Mouse (Mus musculus) liver, adult 2 months (tissue): ENCODE measurements around the gene Calcoco2. TPM values are rescaled to one million over a fixed set of nuclear protein-coding genes. Genes with fewer than 3 reads are reported as not detected.
A peak's percentile ranks its signal among the peaks of the same experiment; 100 is the strongest.

Experiments
- DNase-seq: peaks from one replicate; pipeline ENCODE4 v3.0.0-alpha.2; 2011; ENCODE audit warnings: low read depth, low spot score; ENCODE audit errors: extremely low read depth
- H3K27ac ChIP-seq: fragments of 200-500 bp; replicated peaks from 2 replicates; pipeline ENCODE4 v1.5.1; 2012; ENCODE audit warnings: low read depth, mild to moderate bottlenecking, control low read depth, inconsistent platforms, low read length; ENCODE audit not compliant: insufficient read depth
- H3K27me3 ChIP-seq: fragments of 200-500 bp; 2 replicates; pipeline ENCODE4 v1.6.1; 2012; ENCODE audit warnings: mild to moderate bottlenecking, moderate library complexity, low read length, inconsistent platforms; ENCODE audit not compliant: control insufficient read depth, insufficient read depth
- H3K36me3 ChIP-seq: fragments of 200-500 bp; 2 replicates; pipeline ENCODE4 v1.6.1; 2012; ENCODE audit warnings: low read length, inconsistent platforms; ENCODE audit not compliant: control insufficient read depth, insufficient read depth
- H3K4me1 ChIP-seq: fragments of 200-500 bp; 2 replicates; pipeline ENCODE4 v1.6.1; 2011; ENCODE audit warnings: low read length; ENCODE audit not compliant: control insufficient read depth, insufficient read depth
- H3K4me3 ChIP-seq: fragments of 200-500 bp; 2 replicates; pipeline ENCODE4 v1.5.1; 2011; ENCODE audit warnings: low read depth, mild to moderate bottlenecking, control low read depth, low read length, moderate library complexity; ENCODE audit not compliant: insufficient read depth
- H3K79me2 ChIP-seq: fragments of 200-500 bp; 2 replicates; pipeline ENCODE4 v1.6.1; 2012; ENCODE audit warnings: inconsistent platforms, mild to moderate bottlenecking, low read length, moderate library complexity; ENCODE audit not compliant: control insufficient read depth, insufficient read depth
- H3K9ac ChIP-seq: fragments of 200-500 bp; 2 replicates; pipeline ENCODE4 v1.6.1; 2012; ENCODE audit warnings: low read depth, mild to moderate bottlenecking, control low read depth, inconsistent platforms, low read length
- CTCF ChIP-seq: fragments of 200-500 bp; IDR thresholded peaks from 2 replicates; pipeline ENCODE4 v1.5.1; 2011; ENCODE audit warnings: low read depth, low read length, control low read depth
- POLR2A ChIP-seq: fragments of 200-500 bp; IDR thresholded peaks from 2 replicates; pipeline ENCODE4 v1.6.1; 2011; ENCODE audit warnings: low read length, control low read depth; ENCODE audit not compliant: insufficient read depth; ENCODE audit errors: extremely low read depth
- WGBS: fragments of 180-500 bp; shearing (Covaris S2); methylation state at CpG from one replicate; pipeline ENCODE4 v1.1.7; 2018; 5-methylcytosine and 5-hydroxymethylcytosine counted together
- polyA plus RNA-seq: library from polyadenylated mRNA; depleted of rRNA; stranded (reverse); fragments of >200 nt; gene quantifications from 2 replicates; pipeline ENCODE4 v1.2.3, GENCODE M21; 2012
- total RNA-seq: library from RNA; depleted of rRNA; stranded (reverse); fragments of >200 nt; gene quantifications from 2 replicates; pipeline ENCODE4 v1.2.3, GENCODE M21; 2014

The Calcoco2 gene
- total and polyA plus RNA-seq, 2 experiments = not detected

DNA sequence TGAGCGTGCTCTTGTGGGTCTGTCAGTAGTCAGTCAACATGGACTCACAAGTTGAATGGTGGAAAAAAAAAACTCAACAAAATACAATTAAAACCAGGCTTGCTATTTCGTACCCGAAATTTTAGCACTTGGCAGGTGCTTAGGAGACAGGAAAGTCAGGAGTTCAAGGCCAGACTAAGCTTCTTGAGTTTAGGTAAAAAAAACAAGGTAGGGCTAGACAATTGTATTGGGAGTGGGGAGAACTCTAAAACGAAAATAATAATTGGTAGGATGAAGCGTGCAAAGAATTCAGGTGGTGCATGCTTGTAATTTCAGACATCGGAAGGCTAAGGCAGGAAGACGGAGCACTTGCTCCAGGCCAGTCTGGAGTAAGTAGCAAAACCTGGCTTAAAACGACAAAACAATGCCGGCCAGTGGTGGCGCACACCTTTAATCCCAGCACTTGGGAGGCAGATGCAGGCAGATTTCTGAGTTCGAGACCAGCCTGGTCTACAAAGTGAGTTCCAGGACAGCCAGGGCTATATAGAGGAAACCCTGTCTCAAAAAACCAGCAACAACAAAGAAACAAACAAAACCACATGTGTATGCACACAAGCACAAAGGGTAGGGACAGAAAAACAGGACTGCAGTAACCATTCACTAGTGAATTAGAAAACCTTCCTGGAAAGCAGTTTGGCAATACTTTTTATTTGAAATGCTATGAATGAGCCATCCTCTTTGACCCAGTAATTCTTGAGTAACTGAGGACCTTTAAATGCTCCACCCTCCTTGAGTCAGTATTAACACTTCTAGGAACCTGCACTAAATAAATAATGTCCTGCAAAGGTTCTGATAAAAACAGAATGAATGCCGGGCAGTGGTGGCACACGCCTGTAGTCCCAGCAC lies 35.3 kb downstream of the Calcoco2 start:
- Histone ChIP-seq H3K4me1 (peaks cover 9% of the 10 kb centered on the region), H3K36me3 (peaks cover 6% of the 10 kb centered on the region), H3K4me3 (peak overlapping the region; percentile 39), H3K27me3 (no peaks in the 10 kb centered on the region), H3K79me2 (peaks cover 6% of the 10 kb centered on the region; the same call in 1 of the 2 replicates), H3K9ac (no peak overlapping the region), H3K27ac (0 out of 2 replicates have a peak overlapping the region, but pooled peaks have one; percentile 7)
- peak; percentile 72 for DNase-seq
- 60% methylated on average over 13 of the region's 13 CpGs for WGBS
- no peak for TF ChIP-seq POLR2A
- TF ChIP-seq CTCF = no peak

DNA sequence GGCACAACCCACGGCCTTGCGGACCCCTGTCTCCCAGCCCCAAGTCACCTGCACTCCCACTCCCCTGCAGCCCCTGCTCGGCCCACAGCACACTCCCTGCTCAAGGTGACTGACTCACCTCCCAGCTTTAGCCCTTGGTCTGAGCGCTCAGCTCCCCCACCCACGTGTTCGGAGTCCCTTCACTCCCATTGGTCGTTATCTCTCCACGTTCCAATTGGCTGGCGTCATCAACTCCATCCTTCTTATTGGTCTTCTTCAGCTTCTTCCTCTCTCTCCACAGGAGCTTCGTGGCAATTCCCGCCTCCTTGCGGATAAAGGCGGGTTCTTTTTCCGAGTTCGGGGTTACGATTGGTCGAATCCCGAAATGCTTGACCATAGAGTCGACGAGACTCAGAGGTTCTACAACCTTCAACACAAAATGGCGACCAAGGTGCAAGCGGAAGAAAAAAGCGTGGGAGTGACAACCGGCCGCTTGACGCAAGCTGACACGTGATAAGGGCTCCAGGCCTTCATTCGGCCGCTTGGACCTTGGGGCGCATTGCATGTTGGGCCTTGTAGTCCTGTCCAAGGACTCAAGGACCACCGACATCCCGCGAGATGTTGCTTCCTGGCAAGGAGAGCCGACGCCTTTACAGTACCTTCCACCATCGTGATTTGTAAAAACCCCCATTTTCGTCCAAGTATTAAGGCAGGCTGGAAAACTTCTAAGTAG lies 36.1 kb downstream of the Calcoco2 start, which contains the start of gene Atp5g1:
Atp5g1 (minus strand) TSS at position 162 of the 712 bp plus-strand sequence.
- under 1% methylated on average over 37 of the region's 37 CpGs for WGBS
- Histone ChIP-seq H3K27me3 (no peaks in the 10 kb centered on the region), H3K79me2 (peaks cover 6% of the 10 kb centered on the region; the same call in 1 of the 2 replicates), H3K4me3 (peak within 1 kb of the TSS; percentile 82), H3K27ac (peak within 1 kb of the TSS; percentile 90), H3K4me1 (peaks cover 9% of the 10 kb centered on the region), H3K9ac (peak within 1 kb of the TSS; percentile 91), H3K36me3 (peaks cover 11% of the 10 kb centered on the region)
- DNase-seq = peak; percentile 100
- TF ChIP-seq CTCF (no peak), POLR2A (peak; percentile 98)

DNA sequence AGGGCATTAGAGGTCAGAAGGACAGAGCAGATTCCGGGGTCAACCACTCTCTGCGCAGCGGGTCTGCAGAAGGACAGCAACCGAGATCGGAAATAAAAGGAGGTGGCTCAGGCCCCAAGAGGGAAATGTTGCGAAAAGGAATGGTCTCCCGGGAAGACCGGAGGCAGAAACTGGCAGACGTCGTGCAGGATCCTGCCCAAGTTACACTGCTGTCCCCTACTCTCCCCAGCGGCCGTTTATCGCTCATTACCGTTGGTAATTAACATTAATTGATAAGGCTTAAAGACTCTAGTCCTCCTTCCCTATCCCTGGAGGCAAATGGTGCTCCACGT lies 36.6 kb downstream of the Calcoco2 start:
- no peak for TF ChIP-seq POLR2A
- no peak for TF ChIP-seq CTCF
- WGBS = under 1% methylated on average over 15 of the region's 15 CpGs
- DNase-seq = no peak

DNA sequence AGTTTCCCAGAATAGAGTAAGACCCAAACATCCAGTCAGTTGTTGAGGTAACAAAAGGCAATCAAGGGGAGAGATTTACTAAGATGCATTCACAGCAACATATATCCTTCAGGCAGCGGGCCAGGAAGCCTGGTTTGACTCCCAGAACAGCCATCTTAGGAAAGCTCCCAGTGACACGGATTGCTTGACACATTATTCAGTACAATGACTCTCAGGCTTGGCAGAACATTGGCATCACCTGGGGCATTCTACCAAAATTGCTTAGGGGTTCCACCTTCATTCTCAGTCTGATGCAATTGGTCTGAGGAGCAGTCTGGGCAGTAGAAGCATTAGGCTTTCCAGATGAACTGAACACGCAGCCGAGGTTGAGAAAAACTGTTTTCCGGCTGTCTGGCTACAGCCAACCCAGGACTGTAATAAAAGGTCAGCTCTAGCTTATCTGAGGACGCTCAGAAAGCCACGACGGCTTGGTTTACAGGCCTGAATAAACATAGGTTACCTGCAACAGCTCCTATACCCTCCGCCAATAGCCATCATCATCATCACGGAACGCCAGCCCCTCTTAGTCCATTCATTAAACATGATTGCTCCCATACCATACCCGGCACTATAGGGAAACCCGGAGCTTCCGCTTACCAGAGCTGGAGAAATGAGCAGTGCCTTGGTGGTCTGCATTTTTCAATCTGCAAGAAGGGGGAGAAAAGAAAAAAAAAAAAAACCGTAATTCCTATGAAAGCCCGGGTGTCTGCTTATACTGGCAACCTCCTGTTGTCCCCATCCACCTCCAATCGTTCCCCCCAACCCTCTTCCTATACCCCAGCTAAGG lies 37.2 kb downstream of the Calcoco2 start:
- H3K9ac ChIP-seq = peak overlapping the region; percentile 91
- H3K27me3 ChIP-seq = no peaks in the 10 kb centered on the region
- DNase-seq = peak; percentile 69
- TF ChIP-seq CTCF (no peak), POLR2A (no peak)
- peaks cover 9% of the 10 kb centered on the region for H3K4me1 ChIP-seq
- H3K36me3 ChIP-seq = peaks cover 12% of the 10 kb centered on the region
- H3K79me2 ChIP-seq = peaks cover 6% of the 10 kb centered on the region; the same call in 1 of the 2 replicates
- H3K27ac ChIP-seq = peak overlapping the region; percentile 90
- H3K4me3 ChIP-seq = peak overlapping the region; percentile 82
- 5% methylated on average over 17 of the region's 17 CpGs for WGBS

More for the DNA sequence above, 36.6 kb downstream of the Calcoco2 start:
- Histone ChIP-seq H3K9ac (peak overlapping the region; percentile 91), H3K27ac (peak overlapping the region; percentile 90), H3K4me1 (peaks cover 9% of the 10 kb centered on the region), H3K4me3 (peak overlapping the region; percentile 82), H3K27me3 (no peaks in the 10 kb centered on the region), H3K79me2 (peaks cover 6% of the 10 kb centered on the region; the same call in 1 of the 2 replicates), H3K36me3 (peaks cover 12% of the 10 kb centered on the region)

DNA sequence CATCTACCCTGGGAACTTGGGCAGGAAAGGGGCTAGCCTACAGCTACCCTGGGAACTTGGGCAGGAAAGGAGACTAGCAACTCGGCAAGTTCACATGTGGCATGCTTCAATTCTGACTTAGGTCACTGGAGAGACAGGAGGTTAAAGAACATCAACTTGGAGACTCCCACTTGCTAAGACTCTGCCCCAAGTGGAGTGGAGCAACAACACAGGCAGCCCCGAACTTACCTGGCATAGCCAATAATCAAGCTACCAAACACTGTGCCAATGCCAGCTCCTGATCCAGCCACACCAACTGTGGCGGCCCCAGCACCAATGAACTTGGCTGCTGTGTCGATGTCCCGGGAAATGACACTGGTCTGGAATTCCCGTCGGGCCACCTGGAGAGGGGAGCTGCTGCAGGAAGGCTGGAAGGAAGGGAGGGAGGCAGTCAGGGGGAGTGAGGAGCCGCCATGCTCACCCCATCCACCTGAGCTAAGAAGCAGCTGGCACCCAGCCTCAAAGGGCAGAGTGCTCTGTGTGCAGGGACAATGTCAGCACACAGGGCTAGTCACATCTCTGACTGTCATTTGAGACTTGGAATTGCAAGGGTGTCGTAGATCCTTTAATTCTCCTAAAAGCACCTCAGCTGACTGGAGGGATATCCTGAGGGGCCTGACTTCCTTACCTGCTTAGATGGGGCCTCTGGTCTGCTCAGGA lies 38.3 kb downstream of the Calcoco2 start:
- 19% methylated on average over 9 of the region's 9 CpGs for WGBS
- H3K27ac ChIP-seq = peak overlapping the region; percentile 90
- DNase-seq = peak; percentile 63
- no peak for TF ChIP-seq CTCF
- no peak for TF ChIP-seq POLR2A
- peaks cover 12% of the 10 kb centered on the region for H3K36me3 ChIP-seq
- H3K4me1 ChIP-seq = peaks cover 10% of the 10 kb centered on the region
- H3K79me2 ChIP-seq = peaks cover 6% of the 10 kb centered on the region; the same call in 1 of the 2 replicates
- no peaks in the 10 kb centered on the region for H3K27me3 ChIP-seq
- H3K4me3 ChIP-seq = peak overlapping the region; percentile 35; the same call in 1 of the 2 replicates
- H3K9ac ChIP-seq = peak overlapping the region; percentile 27
